Mouse (Mus musculus): ENCODE data around the gene Smug1.

DNA sequence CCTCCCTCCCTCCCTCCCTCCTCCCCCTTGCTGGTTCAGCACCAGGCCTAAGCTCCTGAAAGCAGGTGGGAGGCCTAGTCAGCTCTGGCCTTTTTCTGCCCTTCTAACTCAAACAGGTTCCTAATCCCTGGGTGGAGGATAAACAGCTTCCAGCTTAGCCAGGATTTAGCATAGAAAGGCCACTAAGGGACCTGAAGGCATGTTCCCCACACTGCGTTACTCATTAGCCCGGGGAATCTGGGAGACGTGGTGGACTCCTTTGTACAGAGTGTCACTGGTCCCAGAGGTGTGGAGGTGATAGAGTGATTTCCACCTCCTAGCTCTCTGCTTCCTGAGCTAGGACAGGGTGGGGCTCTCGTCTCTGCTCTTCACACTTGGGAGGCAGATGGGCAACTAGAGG, 57.0 kb downstream of the Smug1 start:
- TF ChIP-seq CTCF (IDR thresholded peaks at IDR 0.05; ENCODE audit: insufficient read depth, low read length) (no peak), POLR2A (IDR thresholded peaks at IDR 0.05; ENCODE audit: borderline replicate concordance, extremely low read depth, low read depth, low read length) (no peak)

Measured in lung, adult 2 months (tissue).